Mouse (Mus musculus): ENCODE results near the gene Gadd45a. TPM values are rescaled to one million over a fixed set of nuclear protein-coding genes. Genes with fewer than 3 reads are reported as not detected.
A peak's percentile ranks its signal among the peaks of the same experiment; 100 is the strongest.

The Gadd45a gene
- total RNA-seq (2017) = 179 and 195 TPM in 2 replicates

DNA sequence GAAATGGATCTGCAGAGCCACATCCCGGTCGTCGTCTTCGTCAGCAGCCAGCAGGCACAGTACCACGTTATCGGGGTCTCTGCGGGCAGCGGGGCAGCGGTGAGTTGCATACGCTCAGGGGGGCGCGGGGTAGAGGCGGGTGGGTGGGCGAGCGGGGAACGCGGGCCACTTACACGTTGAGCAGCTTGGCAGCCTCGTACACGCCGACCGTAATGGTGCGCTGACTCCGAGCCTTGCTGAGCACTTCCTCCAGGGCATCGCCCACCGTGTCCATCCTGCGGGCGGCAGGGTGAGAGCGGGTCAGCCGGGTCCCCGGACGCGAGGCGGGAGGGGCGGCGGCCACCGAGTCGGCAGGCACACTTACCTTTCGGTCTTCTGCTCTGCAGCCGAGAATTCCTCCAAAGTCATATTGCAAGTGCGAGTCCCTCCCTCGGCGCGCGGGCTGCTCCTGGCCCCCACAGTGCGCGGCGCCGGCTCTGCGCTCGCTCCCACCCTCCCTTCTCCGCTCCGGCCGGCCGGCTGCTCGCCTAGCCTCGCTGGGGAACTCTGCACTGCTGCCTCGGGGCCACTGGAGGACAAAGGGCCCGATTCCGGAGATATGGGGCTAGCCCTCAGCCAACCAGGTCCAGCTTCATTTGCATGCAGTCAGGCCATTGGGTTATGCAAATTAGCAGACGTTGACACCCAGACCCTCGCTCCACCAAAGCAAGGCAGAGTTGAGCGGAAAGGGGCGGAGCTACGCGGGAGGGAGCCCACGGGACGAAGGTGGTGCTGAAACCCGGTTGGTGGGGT is at the start of gene Gadd45a:
Gene Gadd45a (minus strand): TSS at position 621 of the 792 bp plus-strand sequence.
- ATAC-seq (ENCODE audit: extremely low read depth, insufficient number of reproducible peaks, low FRiP score, poor library complexity, severe bottlenecking) = peak; percentile 89

DNA sequence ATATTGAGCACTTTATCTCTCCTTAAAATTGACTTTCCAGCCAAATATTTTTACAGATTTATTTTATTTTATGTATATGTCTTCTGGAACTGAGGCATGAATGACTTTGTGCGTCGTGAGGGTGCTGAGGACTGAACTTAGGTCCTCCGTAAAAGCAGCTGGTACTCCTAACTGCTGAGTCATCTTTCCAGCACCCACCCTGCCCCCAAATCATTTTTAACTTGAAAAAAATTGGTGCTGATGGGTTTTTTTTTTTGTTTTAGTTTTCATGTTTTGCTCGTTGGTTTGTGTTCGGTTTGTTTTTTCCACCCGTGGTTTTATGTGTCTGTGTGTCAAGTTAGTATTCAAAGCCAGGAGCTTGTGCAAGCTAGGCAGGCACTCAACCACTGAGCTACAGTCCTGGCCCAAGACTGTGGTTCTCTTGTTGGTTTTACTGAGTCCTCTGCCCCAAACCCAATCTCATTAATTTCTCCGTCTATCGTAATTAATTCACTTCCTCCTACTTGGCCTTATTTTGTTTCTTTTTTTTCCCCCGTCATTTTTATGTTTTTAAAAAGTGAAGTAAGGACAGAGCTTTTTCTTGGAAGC is 48.7 kb upstream of the Gadd45a start:
- no peak for ATAC-seq (ENCODE audit: extremely low read depth, insufficient number of reproducible peaks, low FRiP score, poor library complexity, severe bottlenecking)

DNA sequence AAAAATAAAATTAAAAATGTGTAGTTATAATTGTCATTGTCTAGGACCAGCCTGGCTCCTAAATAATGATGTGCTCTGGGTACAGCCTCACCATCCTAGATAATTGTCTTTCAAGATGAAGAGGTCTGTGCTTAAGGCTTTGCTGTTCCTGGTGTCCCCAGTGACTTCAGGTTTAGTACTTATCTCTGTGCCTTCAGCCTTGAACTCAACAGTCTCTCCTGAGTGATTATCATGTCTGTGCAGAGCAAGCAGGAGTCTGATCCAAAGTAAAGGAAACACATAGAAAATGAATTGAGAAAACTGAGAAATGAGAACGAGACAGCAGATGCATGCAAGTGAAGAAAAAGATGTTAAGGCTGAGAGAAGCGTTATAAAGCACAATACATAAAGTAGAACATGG is 47.2 kb upstream of the Gadd45a start:
- ATAC-seq (ENCODE audit: extremely low read depth, insufficient number of reproducible peaks, low FRiP score, poor library complexity, severe bottlenecking) = no peak

DNA sequence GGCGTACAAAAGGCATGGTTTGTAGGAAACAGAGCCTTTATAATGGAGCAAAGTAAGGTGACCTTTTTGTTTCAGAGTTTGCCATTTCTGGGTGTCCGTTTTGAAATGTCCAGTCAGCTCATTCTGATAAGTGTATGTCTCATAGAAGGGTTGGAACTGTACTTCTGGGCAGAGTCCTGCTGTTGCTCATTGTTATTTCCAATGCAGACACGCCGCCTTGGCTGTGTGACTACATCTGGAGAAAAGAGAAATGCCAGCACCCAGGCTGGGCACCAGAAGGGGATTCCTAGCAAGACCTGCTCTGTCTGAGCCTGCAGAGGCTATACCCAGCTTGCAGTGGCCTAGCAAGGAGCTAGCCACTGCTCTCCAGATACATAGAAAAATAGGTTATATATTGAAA is 43.9 kb upstream of the Gadd45a start:
- no peak for ATAC-seq (ENCODE audit: extremely low read depth, insufficient number of reproducible peaks, low FRiP score, poor library complexity, severe bottlenecking)

DNA sequence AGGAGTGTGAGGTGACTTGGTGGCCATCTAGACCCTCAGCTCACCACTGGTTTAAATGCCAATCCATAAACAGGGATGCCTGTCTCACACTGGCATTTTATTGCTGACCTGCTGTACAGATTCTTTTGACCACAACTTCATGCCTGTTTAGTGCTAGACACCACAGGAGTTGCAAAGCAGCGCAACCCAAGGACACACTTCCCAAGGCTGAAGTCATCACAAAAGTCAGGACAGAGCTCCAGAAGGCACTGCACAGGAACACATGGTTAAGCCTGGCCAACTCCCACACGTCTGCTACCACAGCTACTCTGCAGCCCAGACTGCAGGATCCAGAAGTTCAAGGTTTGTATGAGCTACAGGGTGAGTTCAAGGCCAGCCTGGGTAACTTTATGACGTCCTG is 40.8 kb upstream of the Gadd45a start:
- ATAC-seq (ENCODE audit: extremely low read depth, insufficient number of reproducible peaks, low FRiP score, poor library complexity, severe bottlenecking) = no peak

DNA sequence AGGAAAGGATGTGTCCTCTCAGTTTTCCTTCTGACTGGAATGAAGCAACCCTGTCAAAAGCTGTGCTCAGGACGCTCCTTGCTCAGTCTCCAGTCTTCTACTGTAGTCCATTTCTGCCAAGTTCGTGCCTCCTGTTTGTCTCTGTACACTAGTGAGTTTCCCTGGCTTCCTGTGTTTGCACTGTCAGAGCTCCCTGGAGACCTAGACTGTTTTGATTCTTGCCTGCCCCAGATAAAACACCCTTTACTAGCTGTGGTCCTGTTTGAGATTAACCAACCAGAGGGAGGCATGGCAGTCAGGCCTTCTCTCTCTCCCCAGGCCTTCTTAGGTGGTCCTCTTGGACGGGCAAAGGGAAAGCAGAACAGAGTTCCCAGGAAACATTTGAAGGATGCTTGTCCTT is 40.2 kb upstream of the Gadd45a start:
- ATAC-seq (ENCODE audit: extremely low read depth, insufficient number of reproducible peaks, low FRiP score, poor library complexity, severe bottlenecking) = peak; percentile 58; the same call in 1 of the 2 replicates

DNA sequence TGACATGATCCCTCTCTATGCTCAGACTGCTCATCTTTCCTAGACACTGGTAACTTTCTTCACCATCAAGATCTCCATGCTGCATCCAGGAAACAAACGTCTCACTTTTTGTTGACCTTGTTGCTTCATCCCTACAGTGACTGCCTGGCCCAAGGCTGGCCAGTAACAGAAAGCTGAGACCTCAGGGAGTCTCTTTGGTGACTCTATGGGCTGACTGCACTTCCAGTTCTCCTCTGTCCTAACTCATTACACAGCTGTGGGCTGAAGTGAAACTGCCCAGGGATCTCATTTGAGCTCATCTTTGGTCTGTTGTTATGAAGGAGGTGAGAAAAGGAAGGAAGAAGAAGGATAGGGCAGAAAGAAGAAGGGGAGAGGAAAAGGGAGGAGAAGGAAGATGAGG is 39.1 kb upstream of the Gadd45a start:
- ATAC-seq (ENCODE audit: extremely low read depth, insufficient number of reproducible peaks, low FRiP score, poor library complexity, severe bottlenecking) = no peak

DNA sequence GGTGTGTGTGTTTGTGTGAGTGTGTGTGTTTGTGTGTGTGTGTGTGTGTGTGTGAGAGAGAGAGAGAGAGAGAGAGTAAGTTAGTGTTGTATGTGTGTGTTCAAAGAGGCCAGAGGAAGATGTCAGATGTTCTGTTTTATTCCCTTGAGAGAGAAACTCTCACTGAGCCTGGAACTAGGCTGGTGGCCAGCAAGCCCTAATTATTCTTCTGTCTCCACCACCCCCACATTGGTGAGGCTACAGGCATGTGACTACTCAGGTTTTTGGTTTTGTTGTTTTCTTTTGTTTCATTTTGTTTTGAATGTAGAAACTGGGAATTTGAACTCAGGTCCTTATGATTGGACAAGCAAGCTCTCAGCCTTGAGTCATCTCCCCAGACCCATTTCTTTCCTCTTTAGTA is 37.6 kb upstream of the Gadd45a start:
- no peak for ATAC-seq (ENCODE audit: extremely low read depth, insufficient number of reproducible peaks, low FRiP score, poor library complexity, severe bottlenecking)

DNA sequence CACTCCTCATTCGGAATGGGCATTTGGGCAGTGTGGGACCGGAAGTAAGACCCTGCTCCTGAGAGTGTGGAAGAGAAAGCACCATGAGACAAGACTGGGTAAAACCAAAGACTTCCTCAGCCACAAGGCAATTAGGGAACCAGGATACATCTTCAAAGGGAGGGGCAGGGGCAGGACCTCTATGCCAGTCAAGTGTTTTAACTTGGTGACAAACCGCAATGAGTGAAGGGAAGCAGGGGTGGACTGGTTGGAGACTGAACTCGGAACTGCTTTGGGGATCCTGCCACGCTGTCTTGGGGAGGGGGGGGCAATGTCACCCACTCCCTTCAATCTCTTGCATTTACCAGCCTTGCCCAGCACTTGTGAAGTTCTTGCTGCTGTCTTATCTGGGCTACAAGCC is 36.7 kb upstream of the Gadd45a start:
- ATAC-seq (ENCODE audit: extremely low read depth, insufficient number of reproducible peaks, low FRiP score, poor library complexity, severe bottlenecking) = no peak

DNA sequence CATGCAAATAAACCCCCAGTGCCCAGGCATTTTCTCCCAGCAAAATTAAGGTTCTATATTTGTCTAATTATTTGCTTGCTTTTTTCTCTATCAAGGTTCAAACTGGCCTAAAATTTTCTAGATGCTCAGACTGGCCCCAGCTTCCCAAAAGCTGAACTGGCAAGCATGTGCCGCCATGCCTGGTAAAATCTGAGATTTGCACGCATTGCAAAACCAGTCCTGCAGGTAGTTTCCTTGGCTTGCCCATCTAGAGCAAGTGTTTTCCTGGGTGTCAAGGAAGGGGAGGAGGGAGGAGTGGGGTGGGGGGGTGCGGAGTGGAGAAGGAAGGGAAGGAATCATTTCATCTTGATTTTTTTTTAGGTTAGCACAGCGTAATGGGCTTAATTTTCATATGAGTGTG is 36.2 kb upstream of the Gadd45a start:
- ATAC-seq (ENCODE audit: extremely low read depth, insufficient number of reproducible peaks, low FRiP score, poor library complexity, severe bottlenecking) = no peak

DNA sequence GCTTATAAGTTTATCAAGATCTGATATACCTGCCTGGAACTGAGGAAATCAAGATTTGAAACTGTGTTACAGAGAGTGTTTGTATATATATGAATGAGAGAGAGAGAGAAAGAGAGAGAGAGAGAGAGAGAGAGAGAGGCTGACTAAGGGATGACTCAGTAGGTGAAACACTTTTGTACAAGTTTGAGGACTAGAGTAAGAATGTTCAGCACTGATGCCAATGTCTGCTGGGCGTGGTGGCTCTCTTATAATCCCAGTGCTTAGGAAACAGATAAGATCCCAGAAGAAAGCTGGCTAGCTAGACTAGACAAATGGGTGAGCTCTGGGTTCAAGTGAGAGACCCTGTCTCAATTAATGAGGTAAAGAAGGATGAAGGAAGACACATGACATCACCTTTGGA is 34.4 kb upstream of the Gadd45a start:
- ATAC-seq (ENCODE audit: extremely low read depth, insufficient number of reproducible peaks, low FRiP score, poor library complexity, severe bottlenecking) = no peak

DNA sequence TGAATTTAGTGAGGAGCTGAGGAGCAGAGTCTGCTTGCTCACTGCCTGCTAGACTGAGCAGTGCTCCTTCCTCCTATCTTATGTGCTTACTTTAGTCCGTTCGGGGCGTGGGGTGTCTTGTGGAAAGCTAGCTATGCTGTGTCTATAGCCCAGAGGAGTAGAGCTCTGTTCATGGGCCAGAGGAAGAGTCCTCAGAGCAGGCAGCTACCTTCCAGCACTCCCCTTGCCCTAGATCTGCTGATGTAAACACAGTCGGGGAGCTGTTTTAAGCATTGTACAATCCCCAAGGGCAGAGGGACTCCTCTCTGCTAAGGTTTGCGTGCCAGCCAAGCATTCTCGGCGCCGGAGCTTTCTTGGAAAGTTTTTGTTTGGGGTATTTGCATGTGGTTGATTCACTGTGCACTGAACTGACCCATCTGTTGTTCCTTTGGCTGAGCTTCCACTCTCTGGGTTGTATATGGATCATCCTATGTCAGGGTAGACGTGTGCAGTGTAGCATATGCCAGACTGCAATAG is 32.6 kb upstream of the Gadd45a start:
- peak; percentile 17; the same call in 1 of the 2 replicates for ATAC-seq (ENCODE audit: extremely low read depth, insufficient number of reproducible peaks, low FRiP score, poor library complexity, severe bottlenecking)

DNA sequence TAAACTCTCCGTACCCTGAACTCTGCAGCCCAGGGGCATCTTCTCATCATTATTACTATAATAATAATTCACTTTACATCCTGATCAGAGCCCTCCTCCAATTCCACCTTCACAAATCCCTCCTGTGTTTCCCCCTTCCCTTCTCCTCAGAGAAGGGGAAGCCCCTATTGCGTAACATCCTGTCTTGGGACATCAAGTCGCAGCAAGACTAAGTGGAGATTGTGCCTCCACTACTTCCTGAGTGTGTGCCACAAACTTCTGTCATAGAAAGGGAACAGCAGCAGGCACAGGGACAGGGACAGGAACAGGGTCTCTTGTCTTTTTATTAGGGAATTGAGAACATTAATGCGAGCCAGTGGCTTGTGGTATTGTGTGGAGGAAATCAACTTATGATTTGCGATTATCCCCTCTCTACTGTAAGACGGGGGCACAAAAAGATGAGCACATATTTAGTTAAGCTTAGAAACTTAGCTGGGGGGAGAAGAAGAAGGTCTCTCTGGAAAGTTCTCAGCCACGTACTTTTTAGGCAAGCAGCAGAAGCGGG is 32.0 kb upstream of the Gadd45a start:
- peak; percentile 74 for ATAC-seq (ENCODE audit: extremely low read depth, insufficient number of reproducible peaks, low FRiP score, poor library complexity, severe bottlenecking)

DNA sequence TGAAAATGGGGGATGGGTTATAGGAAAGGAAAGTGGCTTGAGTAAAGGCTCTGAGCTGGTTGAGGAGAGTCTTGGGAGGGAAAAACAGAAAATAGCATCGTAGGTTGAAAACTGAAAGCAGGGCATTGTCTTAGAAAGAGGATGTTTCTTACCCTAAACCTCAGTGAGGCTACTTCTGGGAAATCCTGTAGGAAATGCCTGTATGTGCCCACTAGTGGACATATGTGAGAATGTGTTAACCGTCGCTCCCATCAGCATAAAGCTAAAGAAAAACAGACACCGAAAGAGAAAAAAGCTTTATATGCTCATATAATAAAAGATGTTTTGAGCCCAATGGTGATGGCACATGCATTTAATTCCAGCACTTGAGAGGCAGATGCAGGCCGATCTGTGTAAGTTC is 22.8 kb upstream of the Gadd45a start:
- no peak for ATAC-seq (ENCODE audit: extremely low read depth, insufficient number of reproducible peaks, low FRiP score, poor library complexity, severe bottlenecking)

DNA sequence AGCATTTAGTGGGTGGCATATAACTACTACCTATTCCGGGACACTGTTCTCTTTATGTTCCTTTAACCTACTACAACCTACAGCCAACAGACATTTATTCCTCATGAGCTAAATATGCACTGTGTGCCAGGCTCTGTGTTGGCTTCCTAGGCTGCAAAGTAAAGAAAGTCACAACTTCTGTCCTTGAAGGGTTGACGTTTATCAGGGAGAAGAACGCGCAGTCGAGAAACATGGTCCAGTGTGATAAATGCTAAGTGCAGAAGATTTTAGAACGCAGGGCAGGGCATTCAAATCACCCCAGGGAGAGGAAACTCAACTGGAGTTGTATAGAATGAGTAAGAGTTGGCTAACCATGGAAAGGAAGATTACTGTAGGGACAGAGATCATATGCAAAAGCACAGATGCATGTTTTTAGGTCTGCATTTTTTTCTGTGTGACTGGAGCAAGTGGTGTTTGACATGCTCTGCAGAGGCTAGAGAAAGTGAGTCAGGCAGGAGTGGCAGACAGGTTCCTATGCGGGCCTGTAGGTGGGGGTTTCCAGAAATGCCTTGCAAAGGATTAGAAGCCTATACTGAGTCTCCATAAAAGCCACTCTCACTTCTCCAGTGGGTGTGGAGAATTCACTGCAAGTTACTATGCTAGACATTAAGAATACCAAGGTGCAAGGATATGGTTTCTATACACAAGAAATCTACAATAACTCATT is 20.9 kb upstream of the Gadd45a start:
- ATAC-seq (ENCODE audit: extremely low read depth, insufficient number of reproducible peaks, low FRiP score, poor library complexity, severe bottlenecking) = no peak

DNA sequence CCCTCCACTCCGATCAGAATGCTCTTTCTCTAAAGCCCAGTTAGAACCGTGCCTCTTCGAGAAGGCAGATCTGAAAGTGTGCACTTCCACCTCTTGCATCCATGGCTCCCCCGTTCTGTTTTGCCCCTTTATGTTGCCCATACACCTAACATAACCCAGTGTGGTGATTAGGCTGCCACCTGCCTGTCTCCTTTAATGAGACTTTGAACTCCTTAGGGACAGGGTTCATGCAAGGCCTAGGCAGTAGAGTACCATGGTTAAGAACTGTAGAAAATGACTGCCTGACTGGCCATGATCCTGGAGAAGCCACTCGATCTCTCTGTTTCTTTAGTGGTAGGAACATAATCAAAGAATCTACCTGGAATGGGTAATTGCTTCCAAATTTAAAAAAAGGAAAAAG is 20.3 kb upstream of the Gadd45a start:
- ATAC-seq (ENCODE audit: extremely low read depth, insufficient number of reproducible peaks, low FRiP score, poor library complexity, severe bottlenecking) = no peak

DNA sequence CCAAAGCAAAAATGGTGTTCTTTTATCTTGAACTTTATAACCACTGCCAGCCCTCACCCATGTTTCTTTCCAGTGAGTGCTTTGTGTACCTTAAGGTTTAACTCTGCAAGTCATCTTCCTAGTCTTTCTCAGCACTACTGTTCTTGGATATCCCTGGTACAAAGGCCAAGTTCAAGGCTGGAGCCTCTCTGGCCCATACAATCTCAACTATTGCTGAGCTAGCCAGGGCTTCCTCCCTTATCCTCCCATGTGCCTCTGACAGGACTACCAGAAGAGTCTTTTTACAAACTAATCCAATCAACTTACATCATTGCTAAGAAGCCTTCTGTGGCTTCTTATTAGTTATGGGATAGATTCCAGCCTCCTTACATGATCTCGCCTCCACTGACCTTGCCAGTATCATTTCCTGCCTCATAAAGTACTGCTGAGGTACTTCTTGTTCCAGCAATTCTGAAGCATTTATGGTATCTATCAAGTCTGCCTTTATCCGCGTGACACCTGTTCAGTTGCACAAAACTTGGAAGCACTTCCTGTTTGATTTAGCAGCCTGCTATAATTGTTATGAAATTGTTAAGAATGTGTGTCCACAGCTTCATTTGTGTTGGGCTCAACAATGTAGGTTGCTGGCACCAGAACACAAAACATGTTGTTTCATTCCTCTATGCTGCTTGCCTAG is 19.8 kb upstream of the Gadd45a start:
- ATAC-seq (ENCODE audit: extremely low read depth, insufficient number of reproducible peaks, low FRiP score, poor library complexity, severe bottlenecking) = no peak

DNA sequence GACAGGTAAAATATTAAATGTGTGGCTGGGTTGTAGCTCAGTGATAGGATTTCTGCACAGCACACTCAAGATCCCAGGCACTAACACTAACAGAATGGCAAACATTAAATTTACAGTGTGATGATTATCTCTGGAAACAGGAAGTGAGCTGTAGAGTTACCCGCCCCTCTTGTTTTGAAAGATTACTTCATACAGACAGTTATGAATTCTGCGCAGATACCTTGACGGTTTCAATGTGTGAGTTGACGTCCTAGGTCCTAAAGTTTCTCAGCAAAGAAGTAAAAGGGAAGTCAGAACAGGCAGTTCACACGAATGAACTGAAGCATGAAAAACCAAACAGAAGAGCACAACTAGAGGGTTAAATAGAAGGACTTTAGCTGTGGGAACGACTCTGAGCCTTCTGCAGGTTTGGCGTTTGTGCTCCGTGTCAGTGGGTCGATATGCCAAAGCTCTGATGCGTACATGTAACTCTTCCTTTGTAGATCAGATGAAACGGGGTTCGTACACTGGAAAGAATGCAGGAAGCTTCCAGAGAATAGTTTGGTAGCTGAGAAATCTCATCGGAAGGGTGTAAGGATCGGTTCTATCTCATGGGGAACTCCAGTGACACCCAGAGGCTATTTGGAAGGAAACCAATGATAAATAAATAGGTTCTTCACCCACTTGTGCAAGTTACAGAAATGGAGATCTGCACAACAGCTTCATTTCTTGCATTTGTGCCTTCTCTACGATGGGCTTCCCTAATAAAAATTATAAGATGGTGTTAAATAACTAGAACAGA is 19.0 kb upstream of the Gadd45a start:
- ATAC-seq (ENCODE audit: extremely low read depth, insufficient number of reproducible peaks, low FRiP score, poor library complexity, severe bottlenecking) = peak; percentile 96

Measured in neutrophil, adult 5-6 weeks (primary cell).